15 mouse cellular contexts compared by ENCODE assay signal in the genomic region with DNA sequence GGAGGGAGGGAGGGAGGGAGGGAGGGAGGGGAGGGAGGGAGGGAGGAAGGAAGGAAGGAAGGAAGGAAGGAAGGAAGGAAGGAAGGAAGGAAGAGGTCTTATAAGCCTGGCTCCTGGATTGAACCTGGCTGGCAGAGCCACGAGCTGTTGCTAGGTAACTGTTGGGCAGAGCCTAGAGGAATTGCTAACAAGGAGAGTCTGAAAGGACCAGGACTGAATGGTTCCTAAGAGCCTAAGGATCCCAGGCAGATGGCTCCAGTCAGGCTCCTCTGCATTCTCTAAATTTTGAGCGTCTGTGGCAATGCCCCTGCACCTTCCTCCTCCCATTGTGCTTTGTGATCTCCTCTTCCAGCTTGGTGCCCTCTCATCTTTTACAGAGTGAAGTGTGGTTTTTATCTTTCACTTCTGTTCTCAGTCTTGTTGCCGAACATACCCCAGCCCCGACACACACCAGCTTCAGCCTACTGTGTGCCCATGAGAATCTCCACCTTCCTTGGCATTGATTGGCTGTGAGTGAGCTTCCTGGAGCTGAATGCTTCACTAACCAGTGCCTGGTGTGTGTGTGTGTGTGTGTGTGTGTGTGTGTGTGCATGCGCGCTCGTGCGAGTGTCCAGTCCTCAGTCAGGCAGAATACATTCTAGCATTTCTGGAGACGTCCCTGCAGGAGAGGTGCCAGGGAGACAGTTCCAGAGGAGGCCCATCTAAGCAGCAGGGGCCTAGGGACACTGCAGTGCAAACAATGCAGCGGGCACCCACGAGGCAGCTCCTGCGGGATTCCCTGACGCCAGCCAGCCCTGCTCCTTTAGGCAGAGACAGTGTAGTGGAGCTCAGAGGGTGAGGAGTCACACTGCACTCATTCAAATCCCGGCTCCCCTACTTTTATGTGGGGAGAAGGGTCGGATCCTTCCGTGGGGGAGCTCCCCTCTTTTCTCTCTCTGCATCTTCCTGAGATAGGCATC. TPM values are rescaled to one million over a fixed set of nuclear protein-coding genes. Genes with fewer than 3 reads are reported as not detected.
DNase-seq lines count a peak whose midpoint lies in the region; ATAC-seq and TF ChIP-seq lines count a peak whose summit lies in the region.
"Had no signal": no experiment of that assay in that cellular context is flagged by ENCODE, and none has a peak within 500 bp of the region (broad histone marks: within the 10 kb centered on the region; RNA-seq: fewer than 3 reads in every experiment).

No protein-coding gene starts in this region.

- 0 out of 2 replicates have a peak, but pooled peaks have one; percentile 30 for ATAC-seq in kidney, embryonic 14.5 days (ENCODE audit: low FRiP score, low TSS enrichment)
- peak; percentile 92 for ATAC-seq in forebrain, postnatal 0 days
- peak; percentile 50; the same call in 1 of the 2 replicates for ATAC-seq in midbrain, embryonic 14.5 days (ENCODE audit: low FRiP score, low TSS enrichment)
- no peak for ATAC-seq in activated CD4-positive, CD25-positive, alpha-beta regulatory T cell, adult 4 months

- H3K9me3 ChIP-seq in kidney, embryonic 14.5 days (ENCODE audit: control insufficient read depth, low read length): no peaks in the 10 kb centered on the region
- H3K9me3 ChIP-seq in forebrain, postnatal 0 days (ENCODE audit: low read length): no peaks in the 10 kb centered on the region
- H3K9me3 ChIP-seq in midbrain, embryonic 14.5 days (ENCODE audit: control insufficient read depth, low read length): no peaks in the 10 kb centered on the region
- H3K9me3 ChIP-seq: embryonic facial prominence, embryonic 10.5 days; limb, embryonic 15.5 days; stomach, embryonic 15.5 days had no signal

- no peak for DNase-seq in kidney, adult 8-10 months
- DNase-seq in R1 (ENCODE audit: low read depth, low spot score): peak; percentile 75
- peak; percentile 74 for DNase-seq in forebrain, postnatal 0 days
- DNase-seq in midbrain, embryonic 14.5 days: peak; percentile 76
- no peak for DNase-seq in adrenal gland, adult 8-10 months
- no peak for DNase-seq in urinary bladder, postnatal 4 days (ENCODE audit: low spot score in 2 of 2)
- DNase-seq: lung, postnatal 36 days had no signal

- H3K9ac ChIP-seq in kidney, embryonic 14.5 days (ENCODE audit: low read depth, low read length): no peak overlapping the region
- H3K9ac ChIP-seq in forebrain, postnatal 0 days: no peak overlapping the region
- no peak overlapping the region for H3K9ac ChIP-seq in midbrain, embryonic 14.5 days (replicated peaks; ENCODE audit: low read length)
- H3K9ac ChIP-seq: limb, embryonic 15.5 days; stomach, embryonic 15.5 days had no signal

- no peak overlapping the region for H3K4me2 ChIP-seq in kidney, embryonic 14.5 days (replicated peaks; ENCODE audit: low read depth, low read length)
- H3K4me2 ChIP-seq in forebrain, postnatal 0 days (ENCODE audit: low read depth): 0 out of 2 replicates have a peak overlapping the region, but pooled peaks have one; percentile 13
- H3K4me2 ChIP-seq in midbrain, embryonic 14.5 days (ENCODE audit: low read length): peak overlapping the region; percentile 29; the same call in 1 of the 2 replicates
- H3K4me2 ChIP-seq: limb, embryonic 15.5 days; stomach, embryonic 15.5 days had no signal

- no peaks in the 10 kb centered on the region for H3K36me3 ChIP-seq in kidney, embryonic 14.5 days (ENCODE audit: control insufficient read depth, insufficient read depth, low read length)
- no peaks in the 10 kb centered on the region for H3K36me3 ChIP-seq in forebrain, postnatal 0 days (ENCODE audit: insufficient read depth)
- no peaks in the 10 kb centered on the region for H3K36me3 ChIP-seq in midbrain, embryonic 14.5 days (ENCODE audit: control insufficient read depth, insufficient read depth, low read length)
- H3K36me3 ChIP-seq: embryonic facial prominence, embryonic 10.5 days; limb, embryonic 15.5 days; stomach, embryonic 15.5 days had no signal

- no peaks in the 10 kb centered on the region for H3K4me1 ChIP-seq in kidney, embryonic 14.5 days (ENCODE audit: control insufficient read depth, insufficient read depth, low read length)
- H3K4me1 ChIP-seq in forebrain, postnatal 0 days (ENCODE audit: insufficient read depth): peaks cover 9% of the 10 kb centered on the region; the same call in 1 of the 2 replicates
- 0 out of 2 replicates have a peak, but pooled peaks cover 6% of the 10 kb centered on the region for H3K4me1 ChIP-seq in midbrain, embryonic 14.5 days (ENCODE audit: control insufficient read depth, insufficient read depth, low read length)
- H3K4me1 ChIP-seq: limb, embryonic 15.5 days; stomach, embryonic 15.5 days had no signal

- WGBS in kidney, embryonic 14.5 days: 65% methylated on average over 16 of the region's 16 CpGs
- 41% methylated on average over 16 of the region's 16 CpGs for WGBS in forebrain, postnatal 0 days
- 44% methylated on average over 16 of the region's 16 CpGs for WGBS in midbrain, embryonic 14.5 days

- no peak overlapping the region for H3K4me3 ChIP-seq in kidney, embryonic 14.5 days (ENCODE audit: low read length)
- no peak overlapping the region for H3K4me3 ChIP-seq in forebrain, postnatal 0 days (ENCODE audit: low read depth, low read length)
- H3K4me3 ChIP-seq in midbrain, embryonic 14.5 days (replicated peaks; ENCODE audit: low read depth, low read length): no peak overlapping the region
- H3K4me3 ChIP-seq: embryonic facial prominence, embryonic 10.5 days; limb, embryonic 15.5 days; stomach, embryonic 15.5 days had no signal

- H3K27me3 ChIP-seq in kidney, embryonic 14.5 days (ENCODE audit: control insufficient read depth, insufficient read depth, low read length): no peaks in the 10 kb centered on the region
- H3K27me3 ChIP-seq in forebrain, postnatal 0 days (ENCODE audit: insufficient read depth, low read length): no peaks in the 10 kb centered on the region
- H3K27me3 ChIP-seq in midbrain, embryonic 14.5 days (ENCODE audit: control insufficient read depth, insufficient read depth, low read length): no peaks in the 10 kb centered on the region
- H3K27me3 ChIP-seq: limb, embryonic 15.5 days; stomach, embryonic 15.5 days had no signal

- no peak overlapping the region for H3K27ac ChIP-seq in kidney, embryonic 14.5 days (ENCODE audit: low read depth, low read length)
- H3K27ac ChIP-seq in forebrain, postnatal 0 days (ENCODE audit: low read depth, low read length): peak overlapping the region; percentile 75
- H3K27ac ChIP-seq in midbrain, embryonic 14.5 days (replicated peaks; ENCODE audit: low read depth, low read length): peak overlapping the region; percentile 70
- H3K27ac ChIP-seq: embryonic facial prominence, embryonic 10.5 days; limb, embryonic 15.5 days; stomach, embryonic 15.5 days had no signal

- TF ChIP-seq CTCF in forebrain, postnatal 0 days (IDR thresholded peaks at IDR 0.05; ENCODE audit: low read depth): no peak

RNA-seq across cellular contexts. Expression of gene Ccdc113, which starts 16.3 kb away (rescaled TPM):
- polyA plus RNA-seq in kidney, embryonic 14.5 days (2014; fragmentation: Nextera tagmentation; extraction: Ambion mirVana): 0.70 and 1.0 TPM in 2 replicates
- 3.4 and 3.7 TPM in 2 replicates for total RNA-seq in forebrain, postnatal 0 days (2014; rRNA removed)
- polyA plus RNA-seq in forebrain, postnatal 0 days (2015; fragmentation: Nextera tagmentation; extraction: Ambion mirVana): 3.3 and 5.3 TPM in 2 replicates
- polyA plus RNA-seq in midbrain, embryonic 14.5 days (2014; fragmentation: Nextera tagmentation; extraction: Ambion mirVana): 0.66 and 0.78 TPM in 2 replicates
- not detected for polyA plus RNA-seq in activated CD4-positive, CD25-positive, alpha-beta regulatory T cell, adult 4 months (2017; shearing (Covaris generic))
- 1 to 10 TPM in 3 of 4 experiments, under 1 TPM in 1; 0.81 to 2.0 (median 1.7) TPM for total RNA-seq in adrenal gland, adult 8-10 months (2022)
- total RNA-seq: heart, adult 8-10 months had no signal
- polyA plus RNA-seq: large intestine, adult 2 months had no signal

RNA-seq across cellular contexts. Expression of gene Prss54, which starts 26.0 kb away (rescaled TPM):
- polyA plus RNA-seq in kidney, embryonic 14.5 days (2014; fragmentation: Nextera tagmentation; extraction: Ambion mirVana): not detected in 2 replicates
- 0.38 TPM in 1 of 2 replicates, not detected in the other for total RNA-seq in forebrain, postnatal 0 days (2014; rRNA removed)
- not detected in 2 replicates for polyA plus RNA-seq in forebrain, postnatal 0 days (2015; fragmentation: Nextera tagmentation; extraction: Ambion mirVana)
- not detected in 2 replicates for polyA plus RNA-seq in midbrain, embryonic 14.5 days (2014; fragmentation: Nextera tagmentation; extraction: Ambion mirVana)
- polyA plus RNA-seq in activated CD4-positive, CD25-positive, alpha-beta regulatory T cell, adult 4 months (2017; shearing (Covaris generic)): not detected
- not detected for total RNA-seq in adrenal gland, adult 8-10 months (2022)
- total RNA-seq: heart, adult 8-10 months had no signal
- polyA plus RNA-seq: embryonic facial prominence, embryonic 10.5 days; intestine, embryonic 14.5 days; large intestine, adult 2 months; limb, embryonic 15.5 days; stomach, embryonic 15.5 days had no signal

Comparison
In these comparisons a context has a peak if more than half of its experiments do, and no peak if none do; other contexts are left out.
1. DNase-seq: peak in R1 (single experiment), forebrain, postnatal 0 days (single experiment) and midbrain, embryonic 14.5 days (single experiment); none in kidney, adult 8-10 months (0 of 2), adrenal gland, adult 8-10 months (single experiment) and urinary bladder, postnatal 4 days (0 of 2).